Mouse (Mus musculus): Measurements from ENCODE around the gene Asb9. TPM values are rescaled to one million over a fixed set of nuclear protein-coding genes. Genes with fewer than 3 reads are reported as not detected.

Asb9 gene
- polyA plus RNA-seq (2015; fragmentation: Illumina TruSeq; extraction: RNeasy Lipid Tissue Mini Kit (QIAGEN cat#74804); ENCODE audit: insufficient read depth, low replicate concordance), result not detected

GRCm38 (mm10) chrX:164505709-164506498, at the start of gene Asb9:
TSS of gene Asb9 (plus strand) at chrX:164506327.

Other genes starting within 250 kb of the Asb9 start
- 1.3 TPM for gene Bmx, start 248.1 kb upstream of the Asb9 start, polyA plus RNA-seq (2015; fragmentation: Illumina TruSeq; extraction: RNeasy Lipid Tissue Mini Kit (QIAGEN cat#74804); ENCODE audit: insufficient read depth, low replicate concordance)
- 1.7 TPM for gene Pir, start 237.0 kb upstream of the Asb9 start, polyA plus RNA-seq (2015; fragmentation: Illumina TruSeq; extraction: RNeasy Lipid Tissue Mini Kit (QIAGEN cat#74804); ENCODE audit: insufficient read depth, low replicate concordance)
- gene Vegfd, start 132.9 kb upstream of the Asb9 start, polyA plus RNA-seq (2015; fragmentation: Illumina TruSeq; extraction: RNeasy Lipid Tissue Mini Kit (QIAGEN cat#74804); ENCODE audit: insufficient read depth, low replicate concordance), result 4.8 TPM
- gene Piga, start 86.5 kb upstream of the Asb9 start, polyA plus RNA-seq (2015; fragmentation: Illumina TruSeq; extraction: RNeasy Lipid Tissue Mini Kit (QIAGEN cat#74804); ENCODE audit: insufficient read depth, low replicate concordance), result 23.1 TPM
- gene Asb11, start 69.3 kb upstream of the Asb9 start, polyA plus RNA-seq (2015; fragmentation: Illumina TruSeq; extraction: RNeasy Lipid Tissue Mini Kit (QIAGEN cat#74804); ENCODE audit: insufficient read depth, low replicate concordance), result 0.17 TPM